26 mouse cellular contexts compared by ENCODE assay signal in genomic region chr6:94754522-94754921, GRCm38 (mm10). TPM values are rescaled to one million over a fixed set of nuclear protein-coding genes. Genes with fewer than 3 reads are reported as not detected.
A peak's percentile ranks its signal among the peaks of the same experiment; 100 is the strongest.
DNase-seq lines count a peak whose midpoint lies in the region; ATAC-seq and TF ChIP-seq lines count a peak whose summit lies in the region.
"Had no signal": no experiment of that assay in that cellular context is flagged by ENCODE, and none has a peak within 500 bp of the region (broad histone marks: within the 10 kb centered on the region; RNA-seq: fewer than 3 reads in every experiment).

No protein-coding gene starts in this region.

- H3K27me3 ChIP-seq in kidney, embryonic 15.5 days: no peaks in the 10 kb centered on the region
- no peaks in the 10 kb centered on the region for H3K27me3 ChIP-seq in forebrain, embryonic 15.5 days
- no peaks in the 10 kb centered on the region for H3K27me3 ChIP-seq in stomach, postnatal 0 days (ENCODE audit: control insufficient read depth, insufficient read depth, low read length)
- H3K27me3 ChIP-seq: embryonic facial prominence, embryonic 13.5 days; heart, embryonic 15.5 days; intestine, embryonic 15.5 days; limb, embryonic 12.5 days; neural tube, embryonic 15.5 days; Patski had no signal

- TF ChIP-seq CTCF in stomach, postnatal 0 days (IDR thresholded peaks at IDR 0.05; ENCODE audit: low read depth): no peak

- 0 out of 2 replicates have a peak, but pooled peaks cover 4% of the 10 kb centered on the region for H3K4me1 ChIP-seq in kidney, embryonic 15.5 days
- peaks cover 19% of the 10 kb centered on the region for H3K4me1 ChIP-seq in forebrain, embryonic 15.5 days
- peaks cover 3% of the 10 kb centered on the region; the same call in 1 of the 2 replicates for H3K4me1 ChIP-seq in stomach, postnatal 0 days (replicated peaks; ENCODE audit: control insufficient read depth, insufficient read depth)
- H3K4me1 ChIP-seq: heart, embryonic 15.5 days; intestine, embryonic 15.5 days; liver, embryonic 12.5 days had no signal

- TF ChIP-seq EP300 in stomach, postnatal 0 days (optimal IDR thresholded peaks at IDR 0.05): no peak

- whole genome bisulfite sequencing in kidney, embryonic 15.5 days: 89% methylated on average over 3 of the region's 3 CpGs
- 98% methylated on average over 3 of the region's 3 CpGs for WGBS in forebrain, embryonic 15.5 days
- WGBS in stomach, postnatal 0 days: 61% methylated on average over 3 of the region's 3 CpGs

- H3K27ac ChIP-seq in kidney, embryonic 15.5 days: 0 out of 2 replicates have a peak overlapping the region, but pooled peaks have one; percentile 25
- peak overlapping the region; percentile 52; the same call in 1 of the 2 replicates for H3K27ac ChIP-seq in forebrain, embryonic 15.5 days (replicated peaks)
- H3K27ac ChIP-seq in stomach, postnatal 0 days (replicated peaks): peak overlapping the region; percentile 50
- H3K27ac ChIP-seq: embryonic facial prominence, embryonic 13.5 days; heart, adult 2 months; heart, embryonic 15.5 days; intestine, embryonic 15.5 days; limb, embryonic 12.5 days; liver, embryonic 12.5 days; neural tube, embryonic 15.5 days had no signal

- H3K36me3 ChIP-seq in kidney, embryonic 15.5 days: no peaks in the 10 kb centered on the region
- no peaks in the 10 kb centered on the region for H3K36me3 ChIP-seq in forebrain, embryonic 15.5 days
- H3K36me3 ChIP-seq in stomach, postnatal 0 days (ENCODE audit: control insufficient read depth, insufficient read depth, low read length): no peaks in the 10 kb centered on the region
- H3K36me3 ChIP-seq: embryonic facial prominence, embryonic 13.5 days; heart, embryonic 15.5 days; intestine, embryonic 15.5 days; limb, embryonic 12.5 days; liver, embryonic 12.5 days; neural tube, embryonic 15.5 days had no signal

- DNase-seq in kidney, postnatal 36 days: no peak
- DNase-seq in R1 (ENCODE audit: low read depth, low spot score): peak; percentile 33
- peak; percentile 48 for DNase-seq in stomach, postnatal 0 days (ENCODE audit: low spot score)
- no peak for DNase-seq in urinary bladder, adult 2 months (ENCODE audit: low spot score)
- no peak for DNase-seq in adrenal gland, postnatal 36 days
- DNase-seq: adrenal gland, postnatal 10 days; cerebellum, adult 11 months; cerebellum, postnatal 10 days; gastrocnemius, postnatal 14 days; heart, adult 2 months; heart, postnatal 4 days; kidney, adult 9 months; lung, adult 2 months; lung, postnatal 4 days; right cerebral cortex, postnatal 25 days had no signal

- H3K9ac ChIP-seq in kidney, embryonic 15.5 days: no peak overlapping the region
- no peak overlapping the region for H3K9ac ChIP-seq in forebrain, embryonic 15.5 days (replicated peaks)
- no peak overlapping the region for H3K9ac ChIP-seq in stomach, postnatal 0 days (ENCODE audit: low read length)
- H3K9ac ChIP-seq: embryonic facial prominence, embryonic 13.5 days; heart, embryonic 15.5 days; intestine, embryonic 15.5 days; limb, embryonic 12.5 days; liver, embryonic 12.5 days; neural tube, embryonic 15.5 days had no signal

- ATAC-seq in kidney, embryonic 15.5 days (replicated peaks; ENCODE audit: low FRiP score): no peak
- no peak for ATAC-seq in forebrain, embryonic 15.5 days (replicated peaks)
- ATAC-seq in stomach, postnatal 0 days (ENCODE audit: low FRiP score, low TSS enrichment): peak; percentile 67
- ATAC-seq: activated CD4-positive, CD25-positive, alpha-beta regulatory T cell, adult 4 months; liver, embryonic 12.5 days; Patski had no signal

- H3K9me3 ChIP-seq in kidney, embryonic 15.5 days (replicated peaks): no peaks in the 10 kb centered on the region
- no peaks in the 10 kb centered on the region for H3K9me3 ChIP-seq in forebrain, embryonic 15.5 days
- no peaks in the 10 kb centered on the region for H3K9me3 ChIP-seq in stomach, postnatal 0 days (ENCODE audit: control insufficient read depth, low read length)
- H3K9me3 ChIP-seq: embryonic facial prominence, embryonic 13.5 days; heart, embryonic 15.5 days; intestine, embryonic 15.5 days; limb, embryonic 12.5 days; liver, embryonic 12.5 days; neural tube, embryonic 15.5 days had no signal

- no peak overlapping the region for H3K4me2 ChIP-seq in kidney, embryonic 15.5 days
- no peak overlapping the region for H3K4me2 ChIP-seq in forebrain, embryonic 15.5 days (replicated peaks)
- no peak overlapping the region for H3K4me2 ChIP-seq in stomach, postnatal 0 days (replicated peaks; ENCODE audit: low read depth)
- H3K4me2 ChIP-seq: embryonic facial prominence, embryonic 13.5 days; heart, embryonic 15.5 days; intestine, embryonic 15.5 days; limb, embryonic 12.5 days; liver, embryonic 12.5 days; midbrain, embryonic 11.5 days; neural tube, embryonic 15.5 days had no signal

- no peak overlapping the region for H3K4me3 ChIP-seq in kidney, embryonic 15.5 days (replicated peaks)
- H3K4me3 ChIP-seq in forebrain, embryonic 15.5 days: no peak overlapping the region
- H3K4me3 ChIP-seq in stomach, postnatal 0 days (ENCODE audit: low read depth, low read length): no peak overlapping the region
- H3K4me3 ChIP-seq: embryonic facial prominence, embryonic 13.5 days; heart, adult 2 months; heart, embryonic 15.5 days; intestine, embryonic 15.5 days; limb, embryonic 12.5 days; liver, embryonic 12.5 days; neural tube, embryonic 15.5 days had no signal

RNA-seq across cellular contexts. Expression of gene Lrig1, which starts 54.6 kb away (rescaled TPM):
- 7.3 and 8.1 TPM in 2 replicates for polyA plus RNA-seq in kidney, embryonic 15.5 days (2015; fragmentation: Nextera tagmentation; extraction: Ambion mirVana)
- 7.4 and 9.8 TPM in 2 replicates for polyA plus RNA-seq in forebrain, embryonic 15.5 days (2015; fragmentation: Nextera tagmentation; extraction: Ambion mirVana)
- 15.2 and 19.6 TPM in 2 replicates for polyA plus RNA-seq in stomach, postnatal 0 days (2015; fragmentation: Nextera tagmentation; extraction: Ambion mirVana)
- polyA plus RNA-seq in urinary bladder, adult 2 months (2012; rRNA removed): 10.8 and 13.8 TPM in 2 replicates
- 10 to 100 TPM; 11.7 to 14.9 TPM for total RNA-seq in adrenal gland, postnatal 36 days (2021)

Comparison
In these comparisons a context has a peak if more than half of its experiments do, and no peak if none do; other contexts are left out.
1. DNase-seq: peak in R1 (single experiment) and stomach, postnatal 0 days (single experiment); none in kidney, postnatal 36 days (0 of 2), urinary bladder, adult 2 months (single experiment) and adrenal gland, postnatal 36 days (0 of 2).
2. Peak in every context shown above with its lines, with median percentiles within 50 percentile points of each other: H3K27ac ChIP-seq.